Mouse (Mus musculus): ENCODE measurements around the gene Slc26a3.

DNA sequence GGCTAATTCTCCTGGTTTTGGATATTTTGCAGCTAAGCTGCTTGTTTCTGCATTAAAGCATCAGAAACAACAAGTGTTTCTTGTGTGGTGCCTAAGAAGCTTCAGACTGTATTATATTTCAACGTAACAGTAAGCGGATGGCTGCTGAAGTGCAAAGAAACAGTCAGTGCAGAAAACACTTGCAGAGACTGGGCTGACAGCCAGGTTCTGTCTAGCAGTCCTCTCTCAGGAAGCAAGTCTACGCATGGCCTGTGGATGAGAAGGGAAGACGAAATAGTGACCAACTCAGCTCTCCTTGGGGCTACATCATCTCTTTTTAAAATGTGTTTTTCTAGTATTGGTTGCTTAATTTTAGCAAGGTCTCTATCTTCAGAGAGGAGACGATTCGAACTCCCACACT is 129.4 kb downstream of the Slc26a3 start:
- TF ChIP-seq SRF (IDR thresholded peaks at IDR 0.05; ENCODE audit: control insufficient read depth, insufficient read length, low read depth) (no peak), POLR2A (IDR thresholded peaks at IDR 0.05; ENCODE audit: insufficient read length, low read depth) (no peak), MAX (IDR thresholded peaks at IDR 0.05; ENCODE audit: low read depth) (no peak), TCF12 (IDR thresholded peaks at IDR 0.05; ENCODE audit: insufficient read depth, poor library complexity, severe bottlenecking) (no peak)

Measured in myocyte (in vitro differentiated cells).